ENCODE assay signal across 16 mouse cellular contexts in genomic region chr14:22744701-22745100, GRCm38 (mm10).
DNase-seq lines count a peak whose midpoint lies in the region; ATAC-seq and TF ChIP-seq lines count a peak whose summit lies in the region.
"Had no signal": no experiment of that assay in that cellular context is flagged by ENCODE, and none has a peak within 500 bp of the region (broad histone marks: within the 10 kb centered on the region; RNA-seq: fewer than 3 reads in every experiment).

No protein-coding gene starts in this region.

- H3K9ac ChIP-seq in forebrain, embryonic 14.5 days (ENCODE audit: low read length), result no peak overlapping the region
- H3K9ac ChIP-seq in forebrain, embryonic 13.5 days, result no peak overlapping the region
- H3K9ac ChIP-seq in midbrain, embryonic 11.5 days (ENCODE audit: low read length), result no peak overlapping the region
- no peak overlapping the region for H3K9ac ChIP-seq in midbrain, embryonic 15.5 days
- H3K9ac ChIP-seq in hindbrain, embryonic 12.5 days, result no peak overlapping the region
- H3K9ac ChIP-seq in midbrain, postnatal 0 days (replicated peaks; ENCODE audit: low read length, poor library complexity, severe bottlenecking), result no peak overlapping the region
- H3K9ac ChIP-seq: embryonic facial prominence, embryonic 15.5 days; heart, embryonic 13.5 days; liver, embryonic 12.5 days had no signal

- H3K4me1 ChIP-seq in forebrain, embryonic 14.5 days (ENCODE audit: control insufficient read depth, insufficient read depth, low read length), result peaks cover 16% of the 10 kb centered on the region
- peaks cover 21% of the 10 kb centered on the region for H3K4me1 ChIP-seq in forebrain, embryonic 13.5 days
- peaks cover 16% of the 10 kb centered on the region for H3K4me1 ChIP-seq in midbrain, embryonic 11.5 days (ENCODE audit: control insufficient read depth, insufficient read depth, low read length)
- H3K4me1 ChIP-seq in midbrain, embryonic 15.5 days, result peaks cover 16% of the 10 kb centered on the region
- peaks cover 15% of the 10 kb centered on the region for H3K4me1 ChIP-seq in hindbrain, embryonic 12.5 days
- no peaks in the 10 kb centered on the region for H3K4me1 ChIP-seq in midbrain, postnatal 0 days (ENCODE audit: insufficient read depth, low read length)
- H3K4me1 ChIP-seq: liver, embryonic 12.5 days had no signal

- H3K27ac ChIP-seq in forebrain, embryonic 14.5 days (ENCODE audit: low read depth, low read length), result no peak overlapping the region
- H3K27ac ChIP-seq in forebrain, embryonic 13.5 days, result no peak overlapping the region
- no peak overlapping the region for H3K27ac ChIP-seq in midbrain, embryonic 11.5 days (ENCODE audit: low read depth, low read length)
- H3K27ac ChIP-seq in midbrain, embryonic 15.5 days, result no peak overlapping the region
- H3K27ac ChIP-seq in hindbrain, embryonic 12.5 days, result no peak overlapping the region
- H3K27ac ChIP-seq in midbrain, postnatal 0 days (ENCODE audit: low read depth, low read length), result no peak overlapping the region
- H3K27ac ChIP-seq: embryonic facial prominence, embryonic 15.5 days; heart, embryonic 13.5 days; limb, embryonic 10.5 days; liver, embryonic 12.5 days; stomach, postnatal 0 days had no signal

- peak; percentile 74 for DNase-seq in forebrain, embryonic 14.5 days (ENCODE audit: low spot score)
- peak; percentile 84 for DNase-seq in midbrain, embryonic 11.5 days (ENCODE audit: low spot score, missing footprints)
- DNase-seq in midbrain, postnatal 0 days (ENCODE audit: low spot score), result peak; percentile 64
- no peak for DNase-seq in T-cell, adult 2 months (ENCODE audit: low spot score)
- no peak for DNase-seq in right cerebral cortex, postnatal 10 days (ENCODE audit: low spot score in 2 of 2)
- DNase-seq: cerebellum, postnatal 36 days; kidney, adult 9 months; layer of hippocampus, postnatal 36 days had no signal

- H3K36me3 ChIP-seq in forebrain, embryonic 14.5 days (ENCODE audit: control insufficient read depth, insufficient read depth, low read length), result no peaks in the 10 kb centered on the region
- H3K36me3 ChIP-seq in forebrain, embryonic 13.5 days (ENCODE audit: poor library complexity, severe bottlenecking), result no peaks in the 10 kb centered on the region
- H3K36me3 ChIP-seq in midbrain, embryonic 11.5 days (ENCODE audit: control insufficient read depth, insufficient read depth, low read length), result no peaks in the 10 kb centered on the region
- no peaks in the 10 kb centered on the region for H3K36me3 ChIP-seq in midbrain, embryonic 15.5 days (replicated peaks)
- no peaks in the 10 kb centered on the region for H3K36me3 ChIP-seq in hindbrain, embryonic 12.5 days
- H3K36me3 ChIP-seq in midbrain, postnatal 0 days (ENCODE audit: insufficient read depth, low read length), result no peaks in the 10 kb centered on the region
- H3K36me3 ChIP-seq: embryonic facial prominence, embryonic 15.5 days; heart, embryonic 13.5 days; limb, embryonic 10.5 days; liver, embryonic 12.5 days had no signal

- H3K4me3 ChIP-seq in forebrain, embryonic 14.5 days (ENCODE audit: low read depth, low read length), result no peak overlapping the region
- no peak overlapping the region for H3K4me3 ChIP-seq in forebrain, embryonic 13.5 days
- H3K4me3 ChIP-seq in midbrain, embryonic 11.5 days (ENCODE audit: low read depth, low read length), result no peak overlapping the region
- H3K4me3 ChIP-seq in midbrain, embryonic 15.5 days, result no peak overlapping the region
- H3K4me3 ChIP-seq in hindbrain, embryonic 12.5 days, result no peak overlapping the region
- no peak overlapping the region for H3K4me3 ChIP-seq in midbrain, postnatal 0 days (ENCODE audit: low read depth, low read length)
- H3K4me3 ChIP-seq: embryonic facial prominence, embryonic 15.5 days; heart, embryonic 13.5 days; limb, embryonic 10.5 days; liver, embryonic 12.5 days had no signal

- H3K27me3 ChIP-seq in forebrain, embryonic 14.5 days (replicated peaks; ENCODE audit: control insufficient read depth, insufficient read depth, low read length), result peaks cover 53% of the 10 kb centered on the region
- H3K27me3 ChIP-seq in forebrain, embryonic 13.5 days, result peaks cover 74% of the 10 kb centered on the region
- peaks cover 3% of the 10 kb centered on the region; the same call in 1 of the 2 replicates for H3K27me3 ChIP-seq in midbrain, embryonic 11.5 days (ENCODE audit: control insufficient read depth, insufficient read depth, low read length)
- peaks cover 13% of the 10 kb centered on the region for H3K27me3 ChIP-seq in midbrain, embryonic 15.5 days (replicated peaks)
- no peaks in the 10 kb centered on the region for H3K27me3 ChIP-seq in hindbrain, embryonic 12.5 days
- no peaks in the 10 kb centered on the region for H3K27me3 ChIP-seq in midbrain, postnatal 0 days (ENCODE audit: insufficient read depth, low read length)
- H3K27me3 ChIP-seq: embryonic facial prominence, embryonic 15.5 days; heart, embryonic 13.5 days; liver, embryonic 12.5 days had no signal

- H3K9me3 ChIP-seq in forebrain, embryonic 14.5 days (replicated peaks; ENCODE audit: control insufficient read depth, low read length), result no peaks in the 10 kb centered on the region
- no peaks in the 10 kb centered on the region for H3K9me3 ChIP-seq in forebrain, embryonic 13.5 days (replicated peaks)
- H3K9me3 ChIP-seq in midbrain, embryonic 11.5 days (ENCODE audit: control insufficient read depth, low read length), result no peaks in the 10 kb centered on the region
- H3K9me3 ChIP-seq in midbrain, embryonic 15.5 days, result no peaks in the 10 kb centered on the region
- H3K9me3 ChIP-seq in hindbrain, embryonic 12.5 days (replicated peaks), result no peaks in the 10 kb centered on the region
- H3K9me3 ChIP-seq in midbrain, postnatal 0 days (ENCODE audit: low read length), result no peaks in the 10 kb centered on the region
- H3K9me3 ChIP-seq: embryonic facial prominence, embryonic 15.5 days; heart, embryonic 13.5 days; limb, embryonic 10.5 days; liver, embryonic 12.5 days had no signal

- 5% methylated on average over 5 of the region's 5 CpGs for WGBS in forebrain, embryonic 14.5 days
- 10% methylated on average over 5 of the region's 5 CpGs for WGBS in forebrain, embryonic 13.5 days
- 24% methylated on average over 5 of the region's 5 CpGs for WGBS in midbrain, embryonic 11.5 days
- 18% methylated on average over 5 of the region's 5 CpGs for WGBS in midbrain, embryonic 15.5 days
- WGBS in hindbrain, embryonic 12.5 days, result 15% methylated on average over 5 of the region's 5 CpGs
- 31% methylated on average over 5 of the region's 5 CpGs for WGBS in midbrain, postnatal 0 days

- H3K4me2 ChIP-seq in forebrain, embryonic 14.5 days (ENCODE audit: low read length), result no peak overlapping the region
- no peak overlapping the region for H3K4me2 ChIP-seq in forebrain, embryonic 13.5 days
- no peak overlapping the region for H3K4me2 ChIP-seq in midbrain, embryonic 11.5 days
- H3K4me2 ChIP-seq in midbrain, embryonic 15.5 days, result no peak overlapping the region
- H3K4me2 ChIP-seq in hindbrain, embryonic 12.5 days (replicated peaks), result no peak overlapping the region
- no peak overlapping the region for H3K4me2 ChIP-seq in midbrain, postnatal 0 days (ENCODE audit: low read depth, low read length, poor library complexity, severe bottlenecking)
- H3K4me2 ChIP-seq: embryonic facial prominence, embryonic 15.5 days; heart, embryonic 13.5 days; liver, embryonic 12.5 days had no signal

- TF ChIP-seq CTCF in midbrain, postnatal 0 days (IDR thresholded peaks at IDR 0.05), result no peak

- peak; percentile 51; the same call in 1 of the 2 replicates for ATAC-seq in forebrain, embryonic 14.5 days
- ATAC-seq in forebrain, embryonic 13.5 days, result no peak
- ATAC-seq in midbrain, embryonic 11.5 days (ENCODE audit: low FRiP score), result no peak
- no peak for ATAC-seq in midbrain, embryonic 15.5 days (replicated peaks)
- ATAC-seq in hindbrain, embryonic 12.5 days (ENCODE audit: low FRiP score), result 0 out of 2 replicates have a peak, but pooled peaks have one; percentile 35
- no peak for ATAC-seq in midbrain, postnatal 0 days (ENCODE audit: low FRiP score)
- ATAC-seq: liver, embryonic 12.5 days had no signal

Comparison
In these comparisons a context has a peak if more than half of its experiments do, and no peak if none do; other contexts are left out.
1. ATAC-seq: peak in forebrain, embryonic 14.5 days (single experiment) and hindbrain, embryonic 12.5 days (single experiment); none in forebrain, embryonic 13.5 days (single experiment), midbrain, embryonic 11.5 days (single experiment), midbrain, embryonic 15.5 days (single experiment) and midbrain, postnatal 0 days (single experiment).
2. DNase-seq: peak in forebrain, embryonic 14.5 days (single experiment), midbrain, embryonic 11.5 days (single experiment) and midbrain, postnatal 0 days (single experiment); none in T-cell, adult 2 months (single experiment) and right cerebral cortex, postnatal 10 days (0 of 2).